Mouse (Mus musculus): ENCODE measurements at regions not wholly inside any gene's neighbourhood (a gene's known extent, or its start where the extent isn't known, plus 50 kb on each side); places are given as distances from the start of the nearest gene placed in this dataset.

GRCm38 (mm10) chr12:56240206-56240605, 105.5 kb downstream of the Mbip start:
- TF ChIP-seq EP300 (optimal IDR thresholded peaks at IDR 0.05), result no peak
- no peak for TF ChIP-seq CTCF (IDR thresholded peaks at IDR 0.05; ENCODE audit: low read depth)

Data from stomach, postnatal 0 days (tissue).